Mouse (Mus musculus): Measurements from ENCODE around the gene Nudt22. TPM values are rescaled to one million over a fixed set of nuclear protein-coding genes. Genes with fewer than 3 reads are reported as not detected.
A peak's percentile ranks its signal among the peaks of the same experiment; 100 is the strongest.

Gene Nudt22
- polyA plus RNA-seq, 1 experiment from 2014 or later, result 11.6 TPM

DNA sequence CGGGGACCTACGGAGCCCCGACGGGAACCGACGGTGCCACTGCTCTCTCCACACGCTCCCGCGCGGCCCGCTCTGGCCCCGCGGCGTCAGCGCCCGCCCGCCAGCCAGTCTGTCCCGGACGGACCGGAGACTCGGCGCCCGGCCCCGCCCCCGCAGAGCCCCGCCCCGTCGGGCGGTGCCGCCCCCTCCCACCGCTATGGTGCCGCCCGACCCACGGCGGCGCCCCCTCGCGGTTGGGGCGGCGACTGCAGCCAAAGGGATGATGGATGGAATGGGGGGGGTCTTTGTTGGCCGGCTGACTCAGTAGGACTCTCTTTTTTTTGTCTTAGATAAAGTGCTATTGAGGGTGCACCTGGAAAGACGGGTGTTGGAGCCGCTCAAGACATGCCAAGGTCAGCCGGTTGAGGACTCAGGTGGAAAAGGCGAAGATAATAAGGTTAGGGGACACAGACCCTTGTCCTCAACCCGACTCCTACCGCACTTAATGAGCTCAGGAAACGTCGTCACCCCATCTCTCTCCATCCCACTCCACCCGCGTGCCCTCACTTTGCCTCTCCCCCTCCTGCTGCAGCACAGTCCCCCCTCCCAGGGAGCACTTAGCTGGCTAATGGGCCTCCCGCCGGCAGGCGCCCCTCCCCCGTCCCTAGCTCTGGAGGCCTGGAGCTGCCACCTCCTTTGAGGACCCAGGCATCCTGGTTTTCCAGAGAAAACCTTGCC lies 26.1 kb downstream of the Nudt22 start:
- Histone ChIP-seq H3K36me3 (replicated peaks; ENCODE audit: insufficient read depth, low read length) (peaks cover 9% of the 10 kb centered on the region), H3K27ac (ENCODE audit: low read depth) (no peak overlapping the region), H3K9ac (replicated peaks) (peak overlapping the region; percentile 69), H3K9me3 (ENCODE audit: low read length) (no peaks in the 10 kb centered on the region), H3K4me3 (ENCODE audit: low read depth, low read length) (peak overlapping the region; percentile 62), H3K27me3 (ENCODE audit: insufficient read depth, low read length) (no peaks in the 10 kb centered on the region), H3K4me2 (ENCODE audit: low read depth, low read length) (peak overlapping the region; percentile 80), H3K4me1 (ENCODE audit: insufficient read depth) (peaks cover 31% of the 10 kb centered on the region)
- ATAC-seq (peak; percentile 75), DNase-seq (peak; percentile 89)
- 1% methylated on average over 44 of the region's 55 CpGs for WGBS (ENCODE audit: insufficient replicate concordance)
- TF ChIP-seq EP300 (IDR thresholded peaks at IDR 0.05; ENCODE audit: low read depth) (no peak), CTCF (IDR thresholded peaks at IDR 0.05; ENCODE audit: low read depth) (peak; percentile 79)

DNA sequence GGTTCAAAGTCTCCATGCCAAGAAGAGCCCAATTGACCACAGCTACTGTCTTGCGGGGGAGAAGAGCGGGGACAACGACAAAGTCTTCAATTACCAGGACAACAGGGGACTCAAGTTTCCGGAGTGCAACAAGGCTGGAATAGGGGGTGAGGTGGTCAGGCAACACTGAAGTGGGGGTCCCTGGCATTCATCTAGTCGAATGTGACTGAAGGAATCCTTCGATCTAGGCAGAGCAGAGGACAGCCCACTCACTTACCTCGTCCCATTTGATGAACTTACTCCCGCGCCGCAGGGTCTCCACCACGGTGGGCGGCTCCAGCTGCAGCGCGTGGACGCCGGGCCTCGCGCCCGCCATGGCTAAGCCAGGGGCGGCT lies 26.6 kb downstream of the Nudt22 start:
- H3K9me3 ChIP-seq (ENCODE audit: low read length), result no peaks in the 10 kb centered on the region
- H3K4me3 ChIP-seq (ENCODE audit: low read depth, low read length), result peak overlapping the region; percentile 62
- H3K4me2 ChIP-seq (ENCODE audit: low read depth, low read length), result peak overlapping the region; percentile 80
- H3K27me3 ChIP-seq (ENCODE audit: insufficient read depth, low read length), result no peaks in the 10 kb centered on the region
- H3K4me1 ChIP-seq (ENCODE audit: insufficient read depth), result peaks cover 31% of the 10 kb centered on the region
- TF ChIP-seq EP300 (IDR thresholded peaks at IDR 0.05; ENCODE audit: low read depth), result no peak
- TF ChIP-seq CTCF (IDR thresholded peaks at IDR 0.05; ENCODE audit: low read depth), result no peak
- peaks cover 14% of the 10 kb centered on the region for H3K36me3 ChIP-seq (replicated peaks; ENCODE audit: insufficient read depth, low read length)
- peak overlapping the region; percentile 69 for H3K9ac ChIP-seq (replicated peaks)
- WGBS (ENCODE audit: insufficient replicate concordance), result under 1% methylated on average over 20 of the region's 20 CpGs
- H3K27ac ChIP-seq (ENCODE audit: low read depth), result no peak overlapping the region
- ATAC-seq, result no peak
- no peak for DNase-seq

DNA sequence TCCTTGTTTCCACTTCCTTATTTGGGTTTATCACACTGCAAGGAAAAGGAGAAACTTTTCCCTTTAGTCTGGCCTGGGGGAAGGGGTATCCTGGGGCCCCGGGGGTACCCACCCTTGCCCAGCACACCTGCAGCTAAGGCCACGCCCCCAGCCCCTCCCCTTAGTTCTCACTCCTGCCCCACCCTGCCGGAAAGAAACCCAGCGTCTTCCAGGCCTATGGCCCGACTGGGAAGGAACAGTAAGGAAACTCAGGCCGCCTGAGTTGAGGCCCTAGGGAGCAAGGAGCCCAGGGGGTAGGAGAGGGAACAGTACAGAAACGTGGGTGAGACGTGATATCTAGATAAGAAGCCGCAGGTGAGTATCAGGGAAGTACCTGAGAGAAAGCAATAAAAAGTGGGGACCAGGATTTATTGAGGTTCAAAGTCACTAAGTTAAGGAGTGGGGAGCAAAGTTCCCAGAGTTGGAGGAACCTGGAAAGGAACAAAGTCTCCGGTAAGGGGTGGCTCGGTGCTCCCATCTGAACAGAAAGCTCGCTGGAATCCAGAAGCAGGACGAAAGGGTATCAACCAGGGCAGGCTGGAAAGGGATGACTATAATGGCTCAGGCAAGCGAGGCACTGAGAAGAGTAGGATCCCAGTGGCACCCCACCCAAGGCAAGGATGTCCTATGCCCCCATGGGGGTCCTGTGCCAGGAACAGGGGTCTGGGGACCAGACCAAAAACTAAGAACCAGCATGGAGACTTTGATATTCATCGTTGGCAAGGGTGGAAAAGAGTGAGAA lies 27.2 kb downstream of the Nudt22 start:
- peak overlapping the region; percentile 69 for H3K9ac ChIP-seq (replicated peaks)
- H3K4me1 ChIP-seq (ENCODE audit: insufficient read depth), result peaks cover 26% of the 10 kb centered on the region

DNA sequence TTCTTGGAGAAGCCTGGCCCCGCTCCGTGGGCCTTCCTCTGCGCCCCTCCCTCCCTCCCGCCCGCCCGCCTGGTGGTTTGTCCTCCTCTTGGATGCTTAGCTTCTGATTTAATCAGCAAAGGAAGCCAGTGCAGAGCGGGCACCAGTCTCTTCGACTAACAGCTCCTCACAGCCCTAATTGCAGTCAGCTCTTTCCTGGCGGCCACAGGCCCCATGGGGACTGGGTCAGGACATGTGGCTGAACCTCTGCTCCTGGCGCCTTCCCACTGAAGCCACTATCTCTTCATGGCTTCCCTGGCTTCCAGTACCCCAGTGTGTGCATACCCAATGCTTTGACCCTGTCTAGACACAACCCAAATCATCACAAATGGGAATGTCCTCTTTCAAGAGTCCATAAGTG lies 39.5 kb downstream of the Nudt22 start:
- Histone ChIP-seq H3K9ac (replicated peaks) (no peak overlapping the region), H3K4me3 (ENCODE audit: low read depth, low read length) (no peak overlapping the region), H3K27me3 (ENCODE audit: insufficient read depth, low read length) (no peaks in the 10 kb centered on the region), H3K27ac (ENCODE audit: low read depth) (no peak overlapping the region), H3K36me3 (replicated peaks; ENCODE audit: insufficient read depth, low read length) (peaks cover 30% of the 10 kb centered on the region), H3K9me3 (ENCODE audit: low read length) (no peaks in the 10 kb centered on the region), H3K4me1 (ENCODE audit: insufficient read depth) (peaks cover 12% of the 10 kb centered on the region), H3K4me2 (ENCODE audit: low read depth, low read length) (no peak overlapping the region)
- ATAC-seq (no peak), DNase-seq (no peak)
- TF ChIP-seq EP300 (IDR thresholded peaks at IDR 0.05; ENCODE audit: low read depth), result no peak
- 84% methylated on average over 10 of the region's 10 CpGs for WGBS (ENCODE audit: insufficient replicate concordance)

More for the DNA sequence above, 27.2 kb downstream of the Nudt22 start:
- Histone ChIP-seq H3K4me3 (ENCODE audit: low read depth, low read length) (peak overlapping the region; percentile 62), H3K27me3 (ENCODE audit: insufficient read depth, low read length) (no peaks in the 10 kb centered on the region), H3K27ac (ENCODE audit: low read depth) (no peak overlapping the region), H3K9me3 (ENCODE audit: low read length) (no peaks in the 10 kb centered on the region), H3K4me2 (ENCODE audit: low read depth, low read length) (peak overlapping the region; percentile 80), H3K36me3 (replicated peaks; ENCODE audit: insufficient read depth, low read length) (peaks cover 15% of the 10 kb centered on the region)
- ATAC-seq, result no peak
- TF ChIP-seq CTCF (IDR thresholded peaks at IDR 0.05; ENCODE audit: low read depth) (no peak), EP300 (IDR thresholded peaks at IDR 0.05; ENCODE audit: low read depth) (no peak)
- WGBS (ENCODE audit: insufficient replicate concordance), result 10% methylated on average over 15 of the region's 15 CpGs
- DNase-seq, result peak; percentile 52

DNA sequence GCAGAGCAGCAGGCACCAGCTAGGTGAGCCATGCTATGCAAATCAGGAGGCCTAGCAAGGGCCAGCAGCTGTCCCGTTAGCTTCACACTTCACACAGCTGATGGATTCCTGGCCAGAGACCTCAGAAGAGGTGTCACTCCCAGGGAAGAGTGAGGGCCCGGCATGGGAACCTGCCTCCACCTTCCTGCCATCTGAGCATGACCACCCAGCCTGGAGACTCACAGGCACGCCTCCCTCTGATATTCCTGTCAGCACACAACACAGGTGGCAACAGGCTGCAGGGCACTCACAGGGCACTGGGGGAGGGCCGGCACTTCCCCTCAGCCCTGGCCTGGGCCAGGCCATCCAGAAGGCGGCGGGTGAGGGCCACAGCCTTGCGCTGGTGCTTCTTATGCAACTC lies 40.5 kb downstream of the Nudt22 start:
- no peaks in the 10 kb centered on the region for H3K9me3 ChIP-seq (ENCODE audit: low read length)
- H3K4me2 ChIP-seq (ENCODE audit: low read depth, low read length), result no peak overlapping the region
- no peak for ATAC-seq
- H3K36me3 ChIP-seq (replicated peaks; ENCODE audit: insufficient read depth, low read length), result peaks cover 30% of the 10 kb centered on the region
- 78% methylated on average over 6 of the region's 7 CpGs for whole genome bisulfite sequencing (ENCODE audit: insufficient replicate concordance)
- TF ChIP-seq CTCF (IDR thresholded peaks at IDR 0.05; ENCODE audit: low read depth) (peak; percentile 7; the same call in 1 of the 2 replicates), EP300 (IDR thresholded peaks at IDR 0.05; ENCODE audit: low read depth) (no peak)
- no peak overlapping the region for H3K9ac ChIP-seq (replicated peaks)
- no peaks in the 10 kb centered on the region for H3K27me3 ChIP-seq (ENCODE audit: insufficient read depth, low read length)
- DNase-seq, result peak; percentile 31
- no peak overlapping the region for H3K27ac ChIP-seq (ENCODE audit: low read depth)
- peaks cover 16% of the 10 kb centered on the region for H3K4me1 ChIP-seq (ENCODE audit: insufficient read depth)
- no peak overlapping the region for H3K4me3 ChIP-seq (ENCODE audit: low read depth, low read length)

DNA sequence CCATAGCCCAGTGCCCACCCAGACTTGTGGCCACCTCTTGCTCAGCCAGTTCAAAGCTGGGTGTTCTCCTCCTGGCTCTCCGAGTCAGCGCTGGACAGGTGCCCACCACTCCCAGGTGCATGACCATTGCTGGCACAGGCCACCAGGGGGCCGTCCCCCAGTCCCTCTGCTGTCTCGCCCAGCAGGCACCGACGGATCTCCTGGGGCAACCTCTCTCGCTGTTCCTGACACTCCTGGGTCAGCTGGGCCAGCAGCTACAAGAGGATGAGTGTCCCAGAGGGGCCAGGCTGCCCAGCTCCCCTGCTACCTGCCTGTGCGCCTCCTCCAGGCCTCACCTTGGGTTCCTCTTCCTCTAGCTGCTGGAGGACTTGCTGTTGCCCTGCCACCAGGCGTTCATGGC lies 41.9 kb downstream of the Nudt22 start:
- H3K27me3 ChIP-seq (ENCODE audit: insufficient read depth, low read length), result no peaks in the 10 kb centered on the region
- peak; percentile 68 for TF ChIP-seq CTCF (IDR thresholded peaks at IDR 0.05; ENCODE audit: low read depth)
- no peak for TF ChIP-seq EP300 (IDR thresholded peaks at IDR 0.05; ENCODE audit: low read depth)
- DNase-seq, result peak; percentile 58
- H3K9ac ChIP-seq (replicated peaks), result no peak overlapping the region
- no peaks in the 10 kb centered on the region for H3K9me3 ChIP-seq (ENCODE audit: low read length)
- H3K4me1 ChIP-seq (ENCODE audit: insufficient read depth), result peaks cover 21% of the 10 kb centered on the region
- H3K27ac ChIP-seq (ENCODE audit: low read depth), result no peak overlapping the region
- peaks cover 21% of the 10 kb centered on the region for H3K36me3 ChIP-seq (replicated peaks; ENCODE audit: insufficient read depth, low read length)
- 76% methylated on average over 9 of the region's 9 CpGs for WGBS (ENCODE audit: insufficient replicate concordance)
- no peak overlapping the region for H3K4me2 ChIP-seq (ENCODE audit: low read depth, low read length)
- ATAC-seq, result no peak
- H3K4me3 ChIP-seq (ENCODE audit: low read depth, low read length), result no peak overlapping the region
